Mouse (Mus musculus) thymus, adult 18-20 months (tissue): ENCODE measurements around the gene Slamf1.
"Not testable (repeated sequence)": the region's sequence is repeated elsewhere in the genome, so short reads cannot be mapped to it uniquely, and the experiment has no call there.

Experiments used
- DNase-seq, 2 experiments: peaks; one replicate each; pipeline ENCODE4 v3.0.0; 2022; ENCODE audit warnings: mixed read lengths in 2 of 2

The Slamf1 gene

DNA sequence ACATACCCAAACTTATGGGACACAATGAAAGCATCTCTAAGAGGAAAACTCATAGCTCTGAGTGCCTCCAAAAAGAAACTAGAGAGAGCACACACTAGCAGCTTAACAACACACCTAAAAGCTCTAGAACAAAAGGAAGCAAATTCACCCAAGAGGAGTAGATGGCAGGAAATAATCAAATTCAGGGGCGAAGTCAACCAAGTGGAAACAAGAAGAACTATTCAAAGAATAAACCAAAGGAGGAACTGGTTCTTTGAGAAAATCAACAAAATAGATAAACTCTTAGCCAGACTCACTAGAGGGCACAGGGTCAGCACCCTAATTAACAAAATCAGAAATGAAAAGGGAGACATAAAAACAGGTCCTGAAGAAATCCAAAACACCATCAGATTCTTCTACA, 44.1 kb downstream of the Slamf1 start:
- DNase-seq, result not testable (repeated sequence)

DNA sequence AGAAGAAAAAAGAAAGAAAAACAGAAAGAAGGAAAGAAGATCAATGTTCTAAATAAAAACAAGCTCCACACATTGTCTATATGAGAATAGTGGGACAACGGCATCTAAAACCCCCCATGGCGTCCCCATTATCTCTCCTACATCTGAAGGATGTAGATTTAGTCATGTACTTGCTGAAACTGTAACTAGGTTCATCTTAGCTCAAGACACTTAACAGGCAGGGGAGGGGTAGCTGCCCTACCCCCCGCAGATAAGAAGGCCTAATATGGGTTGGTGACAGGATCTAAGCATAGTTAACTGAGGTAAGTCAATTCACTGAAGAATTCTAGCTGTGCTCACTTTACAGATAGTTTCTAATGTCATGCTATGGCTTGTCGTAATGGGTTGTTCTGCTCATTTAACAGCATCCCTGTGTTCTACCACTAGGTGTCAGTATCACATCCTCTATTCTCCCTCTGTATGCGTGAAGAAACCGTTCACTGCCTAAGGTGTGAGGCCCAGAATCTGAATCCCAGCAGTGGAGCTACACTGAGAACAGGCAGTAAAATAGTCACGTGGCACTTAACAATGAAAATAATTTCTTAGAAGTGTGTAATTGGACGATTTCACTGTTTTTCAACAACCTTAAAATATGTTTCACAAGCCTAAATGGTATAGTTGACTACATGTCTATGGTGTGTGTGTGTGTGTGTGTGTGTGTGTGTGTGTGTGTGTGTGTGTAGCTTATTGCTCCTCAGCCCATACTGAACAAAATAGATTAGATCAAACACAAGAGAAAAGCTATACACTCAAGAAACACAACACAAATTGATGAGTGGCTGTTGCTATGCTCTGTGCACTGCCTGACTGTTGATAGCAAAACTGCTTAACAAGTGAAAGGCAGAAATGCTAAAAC, 48.9 kb downstream of the Slamf1 start:
- DNase-seq, result no peak

DNA sequence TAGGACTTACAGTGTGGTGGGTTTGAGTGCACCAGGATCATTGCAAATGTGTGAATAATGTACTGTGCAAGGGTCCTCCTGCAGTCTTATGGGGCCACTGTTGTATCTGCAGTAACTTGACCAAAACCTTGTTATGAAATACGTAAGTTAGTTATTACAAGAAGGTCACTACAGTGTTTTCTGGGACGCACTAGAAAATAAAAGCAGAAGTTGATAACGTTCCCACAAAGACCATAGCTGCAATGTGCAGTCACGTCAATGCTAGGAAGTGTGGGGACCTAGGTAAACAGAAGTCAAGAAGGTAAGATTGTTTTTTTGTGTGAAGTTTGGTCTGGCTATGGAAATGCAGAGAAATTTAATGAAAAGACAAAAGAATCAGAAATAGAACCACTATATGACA, 50.1 kb downstream of the Slamf1 start:
- no peak for DNase-seq

DNA sequence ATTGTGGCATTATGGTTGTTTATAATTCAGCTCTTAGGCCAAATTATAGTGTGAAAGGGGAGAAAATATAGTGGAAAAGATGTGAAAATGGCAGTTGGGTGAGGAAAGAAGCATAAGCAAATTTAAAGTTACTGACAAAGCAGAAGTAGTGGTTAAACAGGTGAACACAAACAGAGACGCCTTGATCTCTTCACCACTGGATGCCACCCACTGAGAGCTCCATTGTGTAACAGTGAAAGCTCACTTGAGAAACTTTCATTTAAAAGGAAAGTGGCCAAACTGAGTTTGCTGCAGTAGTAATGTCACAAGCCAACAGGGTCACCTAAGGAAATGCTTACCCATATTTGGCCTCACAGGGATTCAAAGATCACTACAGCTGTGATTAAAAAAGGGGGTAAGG, 54.4 kb downstream of the Slamf1 start:
- DNase-seq, result no peak

- no peak for DNase-seq
These were observed 58.5 kb downstream of the Slamf1 start for GRCm38 (mm10) chr1:171825462-171825861.

GRCm38 (mm10) chr1:171826164-171826563, 59.2 kb downstream of the Slamf1 start:
- no peak for DNase-seq

DNA sequence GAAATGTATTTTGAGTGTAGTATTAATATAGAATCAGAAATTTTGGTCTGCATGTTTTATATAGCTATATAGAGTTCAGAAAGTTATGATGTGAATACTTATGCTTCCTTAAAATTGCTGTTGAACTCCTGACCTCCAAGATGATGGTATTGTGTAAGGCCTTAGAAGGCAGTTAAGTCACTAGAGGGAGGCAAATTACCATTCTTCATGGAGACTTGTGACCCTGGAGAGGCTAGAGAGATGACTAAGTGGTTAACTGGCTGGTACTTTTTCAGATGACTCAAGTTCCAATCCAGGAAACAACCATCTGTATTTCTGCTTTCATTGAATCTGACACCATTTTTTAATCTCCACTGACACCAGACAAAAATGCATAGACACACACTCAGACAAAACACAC, 60.7 kb downstream of the Slamf1 start:
- DNase-seq, result no peak

DNA sequence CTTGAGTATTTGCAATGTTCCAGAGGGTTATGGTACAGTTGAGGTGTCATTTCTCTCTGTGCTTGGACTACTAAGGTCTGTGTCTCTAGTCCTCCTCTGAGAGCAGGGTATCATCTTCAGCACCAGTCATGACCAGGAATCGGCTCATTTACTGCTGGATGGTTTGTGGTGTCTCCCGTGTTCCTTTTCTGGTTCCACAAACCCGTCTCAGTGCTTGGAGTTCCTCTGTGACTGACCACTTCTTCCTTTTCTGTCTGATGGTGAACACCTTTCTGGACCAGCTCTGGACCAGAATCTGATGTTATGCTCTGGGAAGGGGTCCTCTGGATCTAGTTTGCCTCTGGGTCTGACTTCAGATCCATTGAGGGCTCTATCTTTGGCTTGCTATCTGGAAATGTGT, 72.6 kb downstream of the Slamf1 start, which contains the start of gene Cd84:
TSS of gene Cd84 (plus strand) at position 210 of the 400 bp plus-strand sequence.
- no peak for DNase-seq

GRCm38 (mm10) chr1:171840450-171841023, 73.6 kb downstream of the Slamf1 start:
- DNase-seq, result peak; percentile 28 to 54

GRCm38 (mm10) chr1:171845035-171845754, 78.3 kb downstream of the Slamf1 start:
- peak; percentile 33 to 57 for DNase-seq

- no peak for DNase-seq
These were observed 81.3 kb downstream of the Slamf1 start for GRCm38 (mm10) chr1:171848201-171848600.

DNA sequence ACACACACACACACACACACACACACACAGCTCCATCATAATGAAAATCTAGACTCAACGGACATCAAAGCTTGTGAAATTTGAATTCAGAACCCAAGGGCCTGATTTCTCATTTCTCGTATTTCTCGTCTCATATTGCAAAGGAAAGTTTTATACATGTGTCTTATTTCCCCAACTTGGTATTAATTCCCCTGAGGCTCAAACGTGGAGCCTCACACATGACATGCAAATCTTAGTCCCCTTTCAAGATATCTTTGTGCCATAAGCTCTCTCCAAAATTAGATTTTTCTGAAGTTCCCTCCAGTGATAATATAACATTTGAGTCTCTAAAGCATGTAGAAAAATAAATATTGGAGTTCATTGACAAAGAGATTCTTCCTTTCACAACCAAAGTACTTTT, 81.8 kb downstream of the Slamf1 start:
- DNase-seq, result no peak

- DNase-seq, result no peak
These were observed 82.5 kb downstream of the Slamf1 start for GRCm38 (mm10) chr1:171849454-171849853.
